Mouse (Mus musculus) small intestine, adult 2 months (tissue): Measurements from ENCODE around the gene Stk24. TPM values are rescaled to one million over a fixed set of nuclear protein-coding genes. Genes with fewer than 3 reads are reported as not detected.

Experiments used
- H3K27ac ChIP-seq: fragments of 200-500 bp; 2 replicates; pipeline ENCODE4 v1.5.1; 2012; ENCODE audit warnings: low read depth, low read length, control low read depth, inconsistent platforms; ENCODE audit not compliant: insufficient read depth
- H3K27me3 ChIP-seq: fragments of 200-500 bp; 2 replicates; pipeline ENCODE4 v1.6.1; 2012; ENCODE audit warnings: mild to moderate bottlenecking, moderate library complexity, low read length, inconsistent platforms; ENCODE audit not compliant: control insufficient read depth, insufficient read depth
- H3K36me3 ChIP-seq: fragments of 200-500 bp; 2 replicates; pipeline ENCODE4 v1.6.1; 2012; ENCODE audit warnings: mild to moderate bottlenecking, low read length, control low read depth, inconsistent platforms; ENCODE audit not compliant: control insufficient read depth, insufficient read depth
- H3K4me1 ChIP-seq: fragments of 200-500 bp; 2 replicates; pipeline ENCODE4 v1.6.1; 2012; ENCODE audit warnings: low read length, inconsistent platforms, mixed read lengths; ENCODE audit not compliant: control insufficient read depth, insufficient read depth, insufficient read length
- H3K4me3 ChIP-seq: fragments of 200-500 bp; 2 replicates; pipeline ENCODE4 v1.5.1; 2012; ENCODE audit warnings: low read depth, mild to moderate bottlenecking, control low read depth, inconsistent platforms, low read length, moderate library complexity
- CTCF ChIP-seq: fragments of 200-500 bp; IDR thresholded peaks from 2 replicates; pipeline ENCODE4 v1.5.1; 2012; ENCODE audit warnings: low read depth, mild to moderate bottlenecking, control low read depth, inconsistent platforms, low read length, moderate library complexity, mixed read lengths; ENCODE audit not compliant: insufficient replicate concordance, insufficient read length; ENCODE audit errors: extremely low read depth
- POLR2A ChIP-seq: fragments of 200-500 bp; IDR thresholded peaks from 2 replicates; pipeline ENCODE4 v1.6.1; 2012; ENCODE audit warnings: low read depth, mild to moderate bottlenecking, control low read depth, inconsistent platforms, low read length, moderate library complexity
- WGBS: fragments of 180-500 bp; shearing (Covaris S2); methylation state at CpG from one replicate; pipeline ENCODE4 v1.1.7; 2018; 5-methylcytosine and 5-hydroxymethylcytosine counted together
- polyA plus RNA-seq: library from polyadenylated mRNA; depleted of rRNA; stranded (reverse); fragments of >200 nt; gene quantifications from 2 replicates; pipeline ENCODE4 v1.2.3, GENCODE M21; 2012

Gene Stk24
- polyA plus RNA-seq, 1 experiment: 35.4 TPM

DNA sequence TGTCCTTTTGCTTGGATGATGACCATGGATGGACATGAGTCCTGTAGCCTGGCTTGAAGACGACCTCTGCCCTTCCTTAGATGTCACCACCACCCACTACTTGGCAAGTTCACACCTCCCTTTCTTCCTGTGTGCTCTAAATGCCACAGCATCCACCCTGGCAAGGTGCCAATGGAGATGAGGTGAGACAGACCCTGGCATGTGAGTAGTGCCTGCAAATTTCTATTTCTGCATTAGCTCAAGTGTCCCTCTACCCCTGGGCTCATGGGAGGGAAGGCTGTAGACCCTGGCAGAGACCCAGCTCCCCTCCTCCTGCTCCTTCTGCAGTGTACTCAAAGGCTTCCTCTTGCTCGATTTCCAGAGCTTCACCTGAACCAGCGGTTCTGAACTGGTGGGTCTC is 64.9 kb downstream of the Stk24 start:
- TF ChIP-seq CTCF (no peak), POLR2A (no peak)
- no peaks in the 10 kb centered on the region for H3K27me3 ChIP-seq
- 62% methylated on average over 3 of the region's 3 CpGs for WGBS

DNA sequence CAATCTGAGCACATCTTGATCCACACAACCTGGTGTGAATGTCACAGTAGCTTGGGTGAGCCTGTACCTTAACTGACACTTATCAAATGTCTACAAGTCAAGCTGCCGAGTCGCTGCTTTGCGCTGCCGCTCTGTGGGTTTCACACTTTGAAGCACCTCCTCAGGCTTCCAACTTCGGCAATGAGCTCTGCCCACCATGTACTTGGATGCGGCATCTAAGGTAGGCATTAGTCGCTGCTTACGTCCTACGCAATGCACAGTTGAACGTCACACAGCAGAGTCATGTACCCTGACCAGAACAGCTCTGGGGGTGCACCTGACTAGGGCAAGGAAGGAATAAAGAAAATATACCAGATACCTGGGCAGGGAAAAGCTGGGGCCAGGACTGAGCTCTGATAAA is 66.5 kb downstream of the Stk24 start:
- Histone ChIP-seq H3K4me1 (peaks cover 42% of the 10 kb centered on the region), H3K27me3 (no peaks in the 10 kb centered on the region), H3K36me3 (no peaks in the 10 kb centered on the region), H3K27ac (no peak overlapping the region), H3K4me3 (no peak overlapping the region)
- no peak for TF ChIP-seq CTCF
- no peak for TF ChIP-seq POLR2A
- 92% methylated on average over 10 of the region's 10 CpGs for WGBS

More for the DNA sequence above, 64.9 kb downstream of the Stk24 start:
- Histone ChIP-seq H3K27ac (no peak overlapping the region), H3K4me1 (peaks cover 36% of the 10 kb centered on the region), H3K4me3 (no peak overlapping the region), H3K36me3 (no peaks in the 10 kb centered on the region)

DNA sequence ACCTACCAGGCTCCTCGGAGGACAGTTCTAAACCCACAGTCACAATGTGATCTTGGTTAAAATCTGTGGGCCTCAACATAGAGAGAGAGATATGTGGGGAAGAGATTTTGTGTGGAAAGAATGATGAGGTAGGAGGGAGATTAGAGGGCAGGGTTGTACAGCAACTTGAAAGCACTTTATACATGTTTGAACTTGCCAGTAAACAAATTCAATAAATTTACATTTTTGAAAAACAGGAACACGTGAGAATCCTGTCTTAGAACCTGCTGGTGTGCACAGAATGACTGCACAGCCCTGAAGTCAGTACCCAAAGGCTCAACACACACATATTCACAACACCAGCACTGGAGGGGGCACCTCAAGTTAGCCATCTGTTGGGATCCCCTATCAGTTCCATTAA is 68.7 kb downstream of the Stk24 start:
- 65% methylated on average over 2 of the region's 2 CpGs for WGBS
- no peak for TF ChIP-seq CTCF
- no peak for TF ChIP-seq POLR2A
- Histone ChIP-seq H3K27me3 (no peaks in the 10 kb centered on the region), H3K27ac (no peak overlapping the region), H3K4me1 (peaks cover 33% of the 10 kb centered on the region), H3K4me3 (no peak overlapping the region), H3K36me3 (peaks cover 7% of the 10 kb centered on the region)

DNA sequence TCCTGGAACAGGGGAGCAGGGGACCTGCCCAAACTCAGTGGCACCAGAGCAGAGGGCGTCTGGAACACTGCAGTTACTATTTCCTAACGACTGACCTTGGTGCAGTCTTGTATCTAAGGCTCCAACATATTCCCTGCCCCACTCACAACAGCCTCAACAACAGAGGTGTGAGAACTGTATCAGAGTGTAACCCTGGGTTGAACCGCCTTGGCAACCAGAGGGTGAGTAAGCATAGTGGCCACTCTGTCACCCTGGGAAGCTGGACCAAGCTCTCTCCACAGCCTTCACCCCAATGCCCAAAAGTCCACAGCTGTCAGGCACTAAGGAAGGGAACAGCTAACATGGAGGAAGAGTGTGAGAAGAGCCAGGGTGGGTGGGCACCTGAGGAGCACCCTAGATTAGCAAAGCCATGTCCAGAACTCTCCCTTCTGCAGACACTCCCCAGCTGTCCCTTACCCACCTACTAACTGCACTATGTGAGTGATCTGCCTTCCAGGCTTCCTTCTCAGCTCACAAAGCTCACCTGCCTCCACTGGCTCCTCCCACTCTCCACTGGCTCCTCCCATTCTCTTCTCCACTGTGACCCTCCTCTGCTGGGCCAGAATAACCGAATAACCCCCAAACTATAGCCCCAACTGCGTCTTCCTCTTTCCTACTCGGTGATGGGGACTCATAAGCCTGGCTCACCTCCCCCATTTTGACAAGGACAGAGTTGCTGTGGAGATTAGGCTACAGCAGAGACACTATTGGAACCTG is 69.3 kb downstream of the Stk24 start:
- Histone ChIP-seq H3K36me3 (peaks cover 7% of the 10 kb centered on the region), H3K4me3 (no peak overlapping the region), H3K4me1 (peaks cover 33% of the 10 kb centered on the region), H3K27ac (no peak overlapping the region), H3K27me3 (no peaks in the 10 kb centered on the region)
- 47% methylated on average over 6 of the region's 6 CpGs for WGBS
- TF ChIP-seq CTCF (no peak), POLR2A (no peak)

DNA sequence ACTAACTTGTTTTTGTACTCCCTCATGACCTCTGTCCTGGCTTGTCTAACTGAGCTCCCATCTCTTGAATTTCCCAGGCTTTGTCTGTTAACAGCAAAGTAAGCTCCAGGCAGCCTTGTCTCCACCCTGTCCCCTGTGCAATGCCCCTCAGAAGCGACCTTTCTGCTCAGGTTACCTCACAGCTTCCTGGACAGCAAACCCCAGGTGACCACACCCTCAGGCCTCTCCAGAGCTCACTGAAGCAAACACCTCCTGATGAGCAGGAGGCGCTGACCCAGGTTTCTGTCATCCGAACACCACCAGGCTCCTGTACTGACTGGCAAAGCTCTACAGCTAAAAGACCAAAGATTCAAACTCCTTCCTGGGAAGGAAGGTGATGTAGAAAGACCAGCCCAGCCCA is 69.9 kb downstream of the Stk24 start:
- H3K27ac ChIP-seq: no peak overlapping the region
- 50% methylated on average over 3 of the region's 3 CpGs for WGBS
- H3K4me1 ChIP-seq: peaks cover 28% of the 10 kb centered on the region
- H3K4me3 ChIP-seq: no peak overlapping the region
- TF ChIP-seq POLR2A: no peak
- TF ChIP-seq CTCF: no peak
- H3K27me3 ChIP-seq: no peaks in the 10 kb centered on the region
- peaks cover 7% of the 10 kb centered on the region for H3K36me3 ChIP-seq

DNA sequence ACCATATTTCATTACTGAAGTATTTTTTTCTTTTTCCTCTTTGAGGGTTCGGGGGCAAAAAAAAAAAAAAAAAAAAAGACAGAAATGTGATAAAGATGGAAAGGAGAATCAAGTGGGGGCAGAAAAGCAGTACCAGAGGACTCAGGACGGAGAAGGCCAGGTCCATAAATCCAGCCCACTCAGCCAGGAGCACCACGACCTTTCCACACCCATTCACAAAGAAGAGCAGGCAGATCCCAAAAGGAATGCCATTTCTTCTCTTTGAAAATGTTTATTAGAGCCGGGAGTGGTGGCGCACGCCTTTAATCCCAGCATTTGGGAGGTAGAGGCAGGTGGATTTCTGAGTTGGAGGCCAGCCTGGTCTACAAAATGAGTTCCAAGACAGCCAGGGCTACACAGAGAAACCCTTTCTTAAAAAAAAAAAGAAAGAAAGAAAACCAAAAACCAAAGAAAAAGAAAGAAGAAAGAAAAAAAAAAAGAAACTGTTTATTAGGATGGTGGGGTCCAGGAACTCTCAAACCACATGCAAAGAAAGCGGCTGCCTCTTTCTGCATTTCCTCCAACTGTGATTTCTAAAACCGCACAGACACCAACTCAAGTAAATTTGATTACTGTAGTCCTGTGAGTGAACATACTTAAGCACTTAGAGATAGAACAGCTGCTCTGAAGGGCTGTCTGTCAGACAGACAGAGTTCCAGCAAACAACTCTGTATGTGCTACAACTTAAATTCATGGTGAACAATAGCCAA is 74.3 kb downstream of the Stk24 start:
- H3K27me3 ChIP-seq: no peaks in the 10 kb centered on the region
- H3K4me3 ChIP-seq: no peak overlapping the region
- 70% methylated on average over 8 of the region's 8 CpGs for WGBS
- no peak overlapping the region for H3K27ac ChIP-seq
- TF ChIP-seq POLR2A (no peak), CTCF (no peak)
- H3K4me1 ChIP-seq: peaks cover 15% of the 10 kb centered on the region
- H3K36me3 ChIP-seq: peaks cover 23% of the 10 kb centered on the region

DNA sequence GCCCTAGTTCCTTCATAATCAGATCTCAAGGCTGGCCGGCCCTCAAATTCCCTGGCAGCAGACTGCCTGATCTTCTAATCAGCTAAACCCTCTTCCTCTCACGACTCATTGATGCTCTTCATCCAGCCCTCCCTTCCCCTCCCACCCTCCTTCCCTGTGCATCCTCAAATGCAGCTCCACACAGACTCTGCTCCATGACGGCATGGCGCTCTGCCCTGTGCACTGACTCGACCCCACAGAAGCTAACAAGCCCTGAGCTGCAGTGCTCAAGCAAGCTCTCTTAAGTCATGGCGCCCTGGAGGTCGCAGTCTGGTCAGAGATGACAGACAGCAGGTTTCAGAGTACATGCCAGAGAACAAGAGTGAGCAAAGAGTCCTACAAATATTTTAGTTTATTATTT is 75.3 kb downstream of the Stk24 start:
- no peak overlapping the region for H3K4me3 ChIP-seq
- no peak overlapping the region for H3K27ac ChIP-seq
- peaks cover 30% of the 10 kb centered on the region for H3K36me3 ChIP-seq
- WGBS: 52% methylated on average over 7 of the region's 7 CpGs
- H3K4me1 ChIP-seq: peaks cover 8% of the 10 kb centered on the region
- H3K27me3 ChIP-seq: no peaks in the 10 kb centered on the region
- TF ChIP-seq POLR2A (no peak), CTCF (no peak)
